Mouse (Mus musculus) small intestine, adult 2 months (tissue): ENCODE results near the gene Slc22a3. TPM values are rescaled to one million over a fixed set of nuclear protein-coding genes. Genes with fewer than 3 reads are reported as not detected.

Experiments used
- H3K27ac ChIP-seq: fragments of 200-500 bp; 2 replicates; pipeline ENCODE4 v1.5.1; 2012; ENCODE audit warnings: low read depth, low read length, control low read depth, inconsistent platforms; ENCODE audit not compliant: insufficient read depth
- H3K27me3 ChIP-seq: fragments of 200-500 bp; 2 replicates; pipeline ENCODE4 v1.6.1; 2012; ENCODE audit warnings: mild to moderate bottlenecking, moderate library complexity, low read length, inconsistent platforms; ENCODE audit not compliant: control insufficient read depth, insufficient read depth
- H3K36me3 ChIP-seq: fragments of 200-500 bp; 2 replicates; pipeline ENCODE4 v1.6.1; 2012; ENCODE audit warnings: mild to moderate bottlenecking, low read length, control low read depth, inconsistent platforms; ENCODE audit not compliant: control insufficient read depth, insufficient read depth
- H3K4me1 ChIP-seq: fragments of 200-500 bp; 2 replicates; pipeline ENCODE4 v1.6.1; 2012; ENCODE audit warnings: low read length, inconsistent platforms, mixed read lengths; ENCODE audit not compliant: control insufficient read depth, insufficient read depth, insufficient read length
- H3K4me3 ChIP-seq: fragments of 200-500 bp; 2 replicates; pipeline ENCODE4 v1.5.1; 2012; ENCODE audit warnings: low read depth, mild to moderate bottlenecking, control low read depth, inconsistent platforms, low read length, moderate library complexity
- CTCF ChIP-seq: fragments of 200-500 bp; IDR thresholded peaks from 2 replicates; pipeline ENCODE4 v1.5.1; 2012; ENCODE audit warnings: low read depth, mild to moderate bottlenecking, control low read depth, inconsistent platforms, low read length, moderate library complexity, mixed read lengths; ENCODE audit not compliant: insufficient replicate concordance, insufficient read length; ENCODE audit errors: extremely low read depth
- POLR2A ChIP-seq: fragments of 200-500 bp; IDR thresholded peaks from 2 replicates; pipeline ENCODE4 v1.6.1; 2012; ENCODE audit warnings: low read depth, mild to moderate bottlenecking, control low read depth, inconsistent platforms, low read length, moderate library complexity
- WGBS: fragments of 180-500 bp; shearing (Covaris S2); methylation state at CpG from one replicate; pipeline ENCODE4 v1.1.7; 2018; 5-methylcytosine and 5-hydroxymethylcytosine counted together
- polyA plus RNA-seq: library from polyadenylated mRNA; depleted of rRNA; stranded (reverse); fragments of >200 nt; gene quantifications from 2 replicates; pipeline ENCODE4 v1.2.3, GENCODE M21; 2012; rRNA removed

Gene Slc22a3
- polyA plus RNA-seq, 1 experiment: 0.58 TPM

GRCm38 (mm10) chr17:12369393-12369792 is 138.1 kb downstream of the Slc22a3 start:
- Histone ChIP-seq H3K27me3 (no peaks in the 10 kb centered on the region), H3K36me3 (no peaks in the 10 kb centered on the region), H3K4me3 (no peak overlapping the region), H3K27ac (peak overlapping the region; percentile 82), H3K4me1 (peaks cover 8% of the 10 kb centered on the region; the same call in 1 of the 2 replicates)
- TF ChIP-seq CTCF: no peak
- no peak for TF ChIP-seq POLR2A
- WGBS: 15% methylated on average over 5 of the region's 5 CpGs

Other genes starting within 250 kb of the Slc22a3 start
- gene Map3k4, start 188.9 kb downstream of the Slc22a3 start, polyA plus RNA-seq: 30.0 and 44.2 TPM in 2 replicates
- gene Plg, start 129.1 kb downstream of the Slc22a3 start, polyA plus RNA-seq: not detected in 2 replicates
- 0.13 TPM in 1 of 2 replicates, not detected in the other for gene Slc22a2, start 76.4 kb upstream of the Slc22a3 start, polyA plus RNA-seq
- gene Slc22a1, start 168.1 kb upstream of the Slc22a3 start, polyA plus RNA-seq: 32.1 and 46.4 TPM in 2 replicates